Mouse (Mus musculus) T-helper 2 cell (primary cell): ENCODE measurements around the gene Nop14.
"Not testable (repeated sequence)": the region's sequence is repeated elsewhere in the genome, so short reads cannot be mapped to it uniquely, and the experiment has no call there.

ENCODE experiments used
- in situ Hi-C: fragments of 300-600 bp; cut with MboI, MseI; formaldehyde crosslinking; loops from one replicate; pipeline ENCODE4 v1.15.1; 2025; ENCODE audit warnings: high pct_unique_total_duplicates

Gene Nop14

DNA sequence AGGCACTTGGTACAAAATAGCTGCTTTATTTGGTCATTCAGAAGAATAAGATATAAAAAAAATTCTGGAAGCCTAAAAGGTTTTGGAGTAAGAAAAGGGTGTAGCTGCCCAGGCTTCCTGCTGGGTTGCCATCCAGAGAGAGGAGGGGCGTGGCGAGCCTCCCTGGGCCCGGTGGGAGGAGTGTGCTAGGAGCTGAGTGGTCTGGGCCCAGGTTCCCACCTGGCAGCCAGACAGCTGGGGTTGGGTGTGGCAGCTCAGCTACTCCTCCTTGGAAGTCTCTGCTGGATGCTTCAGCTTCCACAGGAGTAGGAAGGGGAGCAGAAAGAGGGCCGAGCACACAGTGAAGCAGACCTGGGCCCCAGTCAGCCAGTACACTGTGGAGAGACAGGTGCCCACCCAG, 26.3 kb downstream of the Nop14 start:
- in situ Hi-C loops = loop anchor here (10.0 kb wide), 1 partner anchor 59 kb away; the partner anchor contains the start of gene Add1

DNA sequence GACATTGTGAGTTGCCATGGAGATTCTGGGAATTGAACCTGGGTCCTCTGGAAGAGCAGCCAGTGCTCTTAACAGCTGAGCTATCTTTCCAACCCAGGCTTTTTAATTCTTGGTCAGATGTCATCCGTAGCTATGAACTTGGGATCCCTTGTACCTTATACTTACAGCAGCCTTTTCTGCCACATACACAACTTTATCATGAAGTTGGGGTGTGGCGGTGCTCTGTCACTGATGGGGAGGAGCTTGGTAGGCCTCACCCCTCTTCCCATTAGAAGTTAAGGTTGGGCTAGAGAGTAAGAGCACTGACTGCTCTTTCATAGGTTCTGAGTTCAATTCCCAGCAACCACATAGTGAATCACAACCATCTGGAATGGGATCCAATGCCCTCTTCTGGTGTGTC, 27.0 kb downstream of the Nop14 start:
- in situ Hi-C loops = loop anchor here (10.0 kb wide), 1 partner anchor 58 kb away; the partner anchor contains the start of gene Add1

DNA sequence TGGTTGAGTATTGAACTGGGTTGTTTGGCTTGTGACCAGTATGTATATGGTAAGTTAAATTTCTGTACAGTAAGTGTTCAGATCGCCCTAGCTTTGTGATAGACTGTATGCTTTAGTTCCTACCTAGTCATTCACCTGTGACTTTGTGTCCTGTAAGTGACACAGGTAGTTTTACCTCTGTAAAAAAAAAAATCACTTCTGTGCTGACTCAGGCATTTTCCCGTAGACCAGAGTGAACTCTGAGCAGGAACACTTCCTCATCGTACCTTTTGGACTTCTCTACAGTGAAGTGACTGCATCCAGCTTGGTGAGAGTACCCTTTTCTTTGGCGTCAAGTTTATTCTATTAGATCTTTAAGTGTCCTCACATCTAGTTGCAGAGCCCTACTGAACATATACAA, 50.0 kb downstream of the Nop14 start:
- in situ Hi-C loops = loop anchor here (10.0 kb wide), 1 partner anchor 605 kb away; no protein-coding TSS in a partner anchor

DNA sequence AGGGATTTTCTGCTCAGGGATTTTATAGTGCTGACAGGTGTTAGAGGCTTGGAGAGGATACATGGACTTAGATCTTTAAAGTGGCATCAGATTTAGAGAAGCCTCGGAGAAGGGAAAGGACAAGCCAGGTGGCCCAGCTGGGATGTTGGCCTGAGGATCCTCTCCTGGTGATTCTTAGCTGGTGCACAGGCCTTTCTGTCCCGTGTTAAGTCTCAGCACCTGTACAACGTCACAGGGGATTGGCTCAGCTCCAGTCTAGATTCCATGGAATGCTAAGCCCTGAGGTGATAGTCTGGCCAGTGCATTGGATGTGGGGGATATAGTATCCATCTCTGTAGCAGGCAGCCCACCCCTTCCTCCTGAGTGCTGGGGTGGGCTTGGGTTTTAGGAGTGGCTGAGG, 51.7 kb downstream of the Nop14 start:
- in situ Hi-C loops = no loop called here

DNA sequence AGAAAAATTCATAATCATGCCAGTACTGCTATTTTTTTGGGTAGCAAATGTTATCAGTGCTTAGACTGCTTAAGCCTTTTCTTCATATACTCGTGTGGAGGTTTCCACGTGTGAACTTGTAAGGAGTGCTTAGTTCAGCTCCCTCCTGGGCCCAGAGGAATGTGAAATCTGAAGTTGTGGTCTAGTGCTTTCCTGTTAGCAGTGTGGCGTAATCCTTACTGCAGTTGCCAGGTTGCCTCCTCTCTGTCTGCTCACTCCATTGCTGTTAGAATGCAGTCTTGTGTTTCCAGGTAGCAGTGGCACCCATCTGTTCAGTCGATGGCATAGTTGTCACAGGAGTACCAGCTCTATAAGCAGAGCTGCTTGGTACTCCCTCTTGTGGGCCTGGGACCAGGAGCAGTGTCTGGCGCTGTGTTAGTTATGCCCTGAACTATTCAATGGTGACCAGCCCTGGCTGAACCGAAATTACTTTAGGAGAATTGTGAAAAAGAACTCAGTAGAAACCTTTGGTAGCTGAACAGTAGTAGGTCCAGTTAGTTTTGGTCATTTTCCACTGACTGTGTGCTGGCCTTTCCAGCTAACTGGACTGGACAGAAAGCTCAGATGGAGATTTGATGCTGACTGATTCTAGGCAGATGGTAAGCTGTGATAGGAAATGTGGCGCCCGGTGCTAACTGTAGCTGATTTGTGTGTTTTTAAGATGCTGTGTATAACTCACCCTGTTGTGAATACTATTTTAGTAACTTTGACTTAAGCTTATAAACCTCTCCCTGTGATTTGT, 52.7 kb downstream of the Nop14 start:
- in situ Hi-C loops = no loop called here

DNA sequence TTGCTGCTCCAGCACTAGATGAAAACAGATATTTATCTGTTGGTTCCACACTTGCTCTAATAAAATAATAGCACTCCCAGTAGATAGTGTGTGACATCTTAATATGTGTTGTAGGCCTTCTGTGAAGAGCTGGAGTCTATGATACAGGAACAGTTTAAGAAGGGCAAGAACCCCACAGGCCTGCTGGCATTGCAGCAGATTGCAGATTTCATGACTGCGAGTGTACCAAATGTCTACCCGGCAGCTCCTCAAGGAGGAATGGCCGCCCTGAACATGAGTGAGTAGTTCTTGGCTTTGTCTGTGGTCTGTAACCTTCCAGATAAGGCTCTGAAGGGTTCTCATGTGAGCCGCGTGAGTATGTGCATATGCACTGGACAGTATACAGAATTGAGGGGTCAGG, 55.4 kb downstream of the Nop14 start:
- in situ Hi-C loops = no loop called here

DNA sequence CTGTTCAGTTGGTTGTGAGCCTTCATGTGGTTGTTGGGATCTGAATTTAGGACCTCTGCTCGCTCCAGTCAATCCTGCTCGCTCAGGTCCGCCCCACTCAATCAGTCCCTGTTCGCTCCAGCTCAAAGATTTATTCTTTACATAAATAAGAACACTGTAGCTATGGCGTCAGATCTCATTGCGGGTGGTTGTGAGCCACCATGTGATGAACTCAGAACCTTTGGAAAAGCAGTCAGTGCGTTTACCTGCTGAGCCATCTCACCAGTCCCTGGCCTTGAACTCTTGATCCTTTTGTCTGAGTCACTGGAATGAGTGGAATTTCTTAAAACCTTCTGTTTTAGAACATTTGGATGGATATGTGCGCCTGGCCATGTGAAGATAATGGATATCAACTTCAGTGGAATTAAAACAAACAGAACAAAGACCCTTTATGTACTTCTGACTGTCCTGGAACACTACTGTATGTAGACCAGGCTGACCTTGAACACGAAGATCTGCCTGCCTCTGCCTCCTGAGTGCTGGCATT, 66.7 kb downstream of the Nop14 start:
- in situ Hi-C loops = no loop called here

DNA sequence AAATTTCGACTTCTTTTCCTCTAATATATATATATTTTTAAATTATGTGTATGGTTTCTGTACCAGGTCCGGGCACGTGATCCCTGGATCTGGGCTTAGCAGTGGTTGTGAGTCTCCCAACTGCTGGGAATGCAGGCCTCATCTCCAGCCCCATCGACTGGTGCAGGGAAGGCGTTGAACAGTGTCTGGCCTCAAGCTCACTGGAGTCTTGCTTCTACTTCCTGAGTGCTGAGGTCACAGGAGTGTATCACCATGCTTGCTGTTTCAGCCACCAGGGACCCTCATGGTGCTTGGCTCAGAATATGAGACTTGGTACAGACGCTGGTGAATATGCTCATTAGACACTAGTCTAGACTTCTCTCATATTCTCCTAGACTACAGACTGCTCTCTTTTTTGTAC, 67.3 kb downstream of the Nop14 start:
- in situ Hi-C loops = no loop called here

DNA sequence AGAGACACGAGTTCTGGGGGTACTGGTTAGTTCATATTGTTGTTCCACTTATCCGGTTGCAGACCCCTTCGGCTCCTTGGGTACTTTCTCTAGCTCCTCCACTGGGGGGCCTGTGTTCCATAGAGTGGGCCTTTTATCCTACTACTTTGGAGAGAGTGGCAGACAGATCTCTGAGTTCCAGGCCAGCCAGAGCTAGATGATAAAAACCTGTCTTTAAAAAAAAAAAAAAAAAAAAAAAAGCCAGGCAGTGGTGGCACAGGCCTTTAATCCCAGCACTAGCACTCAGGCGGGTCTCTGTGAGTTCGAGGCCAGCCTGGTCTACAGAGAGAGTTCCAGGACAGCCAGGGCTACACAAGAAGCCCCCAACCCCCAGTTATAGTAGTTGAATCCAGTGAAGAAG, 67.7 kb downstream of the Nop14 start:
- in situ Hi-C loops = not testable (repeated sequence)

DNA sequence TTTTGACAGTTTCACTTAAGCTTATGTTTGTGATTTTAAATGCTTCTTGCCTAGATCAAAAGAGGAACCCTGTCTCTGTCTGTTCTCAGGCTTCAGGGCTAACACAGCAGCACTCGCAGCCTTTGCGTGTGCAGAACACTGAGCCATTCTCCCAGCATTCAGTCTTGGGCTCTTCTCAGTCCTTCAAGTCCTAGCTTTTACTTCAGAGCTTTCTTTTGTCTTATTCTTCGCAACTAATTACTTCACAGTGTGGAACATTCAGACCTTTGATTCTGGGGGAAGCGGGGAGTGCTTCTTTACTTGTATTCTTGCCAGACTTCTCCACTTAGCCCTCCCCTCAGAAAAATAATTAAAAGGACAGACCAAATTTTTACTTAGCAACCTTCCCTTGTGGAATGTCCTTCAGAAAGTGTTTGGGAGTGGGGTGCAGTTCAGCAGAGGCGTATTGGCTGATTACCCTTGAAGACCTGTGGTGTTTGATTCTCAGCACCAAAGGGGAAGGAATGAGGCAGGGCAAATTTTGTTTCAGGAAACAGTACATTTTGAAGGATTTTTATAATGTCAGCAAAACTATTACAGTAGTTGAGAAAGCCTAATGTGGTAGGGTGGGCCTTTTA, 68.5 kb downstream of the Nop14 start:
- in situ Hi-C loops = no loop called here

DNA sequence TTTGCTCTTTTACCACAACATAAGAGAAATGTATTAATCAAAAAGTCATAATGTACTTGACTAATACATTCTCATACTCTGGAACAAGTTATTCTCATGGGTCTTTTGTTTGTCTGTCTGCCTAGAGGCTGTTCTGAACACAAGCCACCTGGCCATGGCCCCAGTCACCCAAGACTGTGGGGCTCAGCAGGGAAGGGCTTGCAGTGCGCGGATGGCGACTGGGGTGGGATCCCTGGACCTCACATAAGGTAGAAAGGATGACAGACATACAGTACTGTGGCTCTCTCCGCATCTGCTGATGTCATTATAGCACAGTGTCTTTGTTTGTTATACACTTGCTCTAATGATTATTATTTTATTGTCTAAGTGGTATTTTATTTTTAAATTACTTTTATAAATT, 69.2 kb downstream of the Nop14 start:
- in situ Hi-C loops = no loop called here

DNA sequence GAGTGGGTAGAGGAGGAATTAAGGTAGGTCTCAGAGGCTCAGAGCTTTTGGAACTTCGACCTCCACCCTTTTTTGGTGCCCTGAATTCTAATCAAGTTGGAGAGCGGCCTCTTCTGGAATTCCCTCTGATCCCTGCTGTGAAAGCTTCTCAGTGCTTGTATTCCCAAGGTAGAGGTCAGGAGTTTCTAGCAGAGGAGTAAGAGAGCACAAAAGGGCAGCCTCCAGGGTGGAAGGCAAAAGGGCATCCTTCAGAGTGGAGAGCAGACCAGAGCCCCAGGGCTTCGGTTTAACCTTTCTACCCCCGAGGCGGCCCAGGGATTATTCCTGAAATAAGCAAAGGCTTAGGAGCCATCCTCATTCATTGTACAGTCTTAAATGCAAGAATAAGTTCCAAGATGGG, 69.9 kb downstream of the Nop14 start:
- in situ Hi-C loops = no loop called here
